Mouse (Mus musculus): ENCODE results near the gene Ptprb. TPM values are rescaled to one million over a fixed set of nuclear protein-coding genes. Genes with fewer than 3 reads are reported as not detected.

Gene Ptprb
- polyA plus RNA-seq, 1 experiment from 2014 or later = 2.2 TPM

GRCm38 (mm10) chr10:116346618-116347184 is 71.4 kb downstream of the Ptprb start:
- Histone ChIP-seq H3K36me3 (ENCODE audit: poor library complexity, severe bottlenecking) (no peaks in the 10 kb centered on the region), H3K27me3 (no peaks in the 10 kb centered on the region), H3K4me2 (no peak overlapping the region), H3K9ac (no peak overlapping the region), H3K4me1 (no peaks in the 10 kb centered on the region), H3K9me3 (replicated peaks) (no peaks in the 10 kb centered on the region), H3K27ac (no peak overlapping the region), H3K4me3 (no peak overlapping the region)
- ATAC-seq = no peak
- WGBS = 86% methylated on average over 15 of the region's 15 CpGs

- H3K4me2 ChIP-seq = no peak overlapping the region
- H3K9ac ChIP-seq = no peak overlapping the region
- no peak overlapping the region for H3K27ac ChIP-seq
- no peak for ATAC-seq
- no peaks in the 10 kb centered on the region for H3K36me3 ChIP-seq (ENCODE audit: poor library complexity, severe bottlenecking)
- no peaks in the 10 kb centered on the region for H3K27me3 ChIP-seq
- no peaks in the 10 kb centered on the region for H3K9me3 ChIP-seq (replicated peaks)
- WGBS = 93% methylated on average over 6 of the region's 6 CpGs
- H3K4me1 ChIP-seq = no peaks in the 10 kb centered on the region
- H3K4me3 ChIP-seq = no peak overlapping the region
These were observed 73.7 kb downstream of the Ptprb start for GRCm38 (mm10) chr10:116349004-116349403.

- H3K4me2 ChIP-seq = no peak overlapping the region
- no peak overlapping the region for H3K9ac ChIP-seq
- H3K27ac ChIP-seq = no peak overlapping the region
- 42% methylated on average over 13 of the region's 13 CpGs for WGBS
- H3K4me3 ChIP-seq = no peak overlapping the region
- H3K9me3 ChIP-seq (replicated peaks) = no peaks in the 10 kb centered on the region
- H3K4me1 ChIP-seq = no peaks in the 10 kb centered on the region
- ATAC-seq = no peak
- H3K27me3 ChIP-seq = no peaks in the 10 kb centered on the region
- no peaks in the 10 kb centered on the region for H3K36me3 ChIP-seq (ENCODE audit: poor library complexity, severe bottlenecking)
These were observed 75.2 kb downstream of the Ptprb start for GRCm38 (mm10) chr10:116350532-116350931.

GRCm38 (mm10) chr10:116354372-116354771 is 79.0 kb downstream of the Ptprb start:
- Histone ChIP-seq H3K4me1 (no peaks in the 10 kb centered on the region), H3K36me3 (ENCODE audit: poor library complexity, severe bottlenecking) (no peaks in the 10 kb centered on the region), H3K4me3 (no peak overlapping the region), H3K27me3 (no peaks in the 10 kb centered on the region), H3K27ac (no peak overlapping the region), H3K4me2 (no peak overlapping the region), H3K9me3 (replicated peaks) (no peaks in the 10 kb centered on the region), H3K9ac (no peak overlapping the region)
- ATAC-seq = no peak
- WGBS = 54% methylated on average over 5 of the region's 5 CpGs

- H3K4me3 ChIP-seq = no peak overlapping the region
- H3K4me2 ChIP-seq = no peak overlapping the region
- peak; percentile 90 for ATAC-seq
These were observed 86.9 kb downstream of the Ptprb start for GRCm38 (mm10) chr10:116362181-116362580.

GRCm38 (mm10) chr10:116362645-116363044 is 87.3 kb downstream of the Ptprb start:
- 0 out of 2 replicates have a peak overlapping the region, but pooled peaks have one; percentile 25 for H3K27ac ChIP-seq
- peaks cover 13% of the 10 kb centered on the region for H3K4me1 ChIP-seq
- H3K9ac ChIP-seq = no peak overlapping the region
- no peaks in the 10 kb centered on the region for H3K36me3 ChIP-seq (ENCODE audit: poor library complexity, severe bottlenecking)
- no peak overlapping the region for H3K4me3 ChIP-seq
- no peak overlapping the region for H3K4me2 ChIP-seq
- no peaks in the 10 kb centered on the region for H3K9me3 ChIP-seq (replicated peaks)
- 80% methylated on average over 8 of the region's 8 CpGs for WGBS
- H3K27me3 ChIP-seq = no peaks in the 10 kb centered on the region
- ATAC-seq = peak; percentile 39

More at GRCm38 (mm10) chr10:116362181-116362580, 86.9 kb downstream of the Ptprb start:
- Histone ChIP-seq H3K27me3 (no peaks in the 10 kb centered on the region), H3K9ac (no peak overlapping the region), H3K27ac (peak overlapping the region; percentile 54), H3K4me1 (peaks cover 13% of the 10 kb centered on the region), H3K36me3 (ENCODE audit: poor library complexity, severe bottlenecking) (no peaks in the 10 kb centered on the region), H3K9me3 (replicated peaks) (no peaks in the 10 kb centered on the region)
- 29% methylated on average over 6 of the region's 6 CpGs for WGBS

GRCm38 (mm10) chr10:116364759-116365158 is 89.4 kb downstream of the Ptprb start:
- no peak overlapping the region for H3K27ac ChIP-seq
- WGBS = 50% methylated on average over 7 of the region's 7 CpGs
- H3K4me3 ChIP-seq = no peak overlapping the region
- H3K36me3 ChIP-seq (ENCODE audit: poor library complexity, severe bottlenecking) = no peaks in the 10 kb centered on the region
- no peak overlapping the region for H3K4me2 ChIP-seq
- H3K4me1 ChIP-seq = peaks cover 13% of the 10 kb centered on the region
- no peaks in the 10 kb centered on the region for H3K27me3 ChIP-seq
- ATAC-seq = no peak
- no peak overlapping the region for H3K9ac ChIP-seq
- H3K9me3 ChIP-seq (replicated peaks) = no peaks in the 10 kb centered on the region

- Histone ChIP-seq H3K36me3 (ENCODE audit: poor library complexity, severe bottlenecking) (no peaks in the 10 kb centered on the region), H3K4me1 (peaks cover 10% of the 10 kb centered on the region; the same call in 1 of the 2 replicates), H3K4me3 (no peak overlapping the region), H3K27ac (no peak overlapping the region), H3K9ac (no peak overlapping the region), H3K27me3 (no peaks in the 10 kb centered on the region), H3K9me3 (replicated peaks) (no peaks in the 10 kb centered on the region), H3K4me2 (no peak overlapping the region)
- ATAC-seq = 0 out of 2 replicates have a peak, but pooled peaks have one; percentile 38
- 29% methylated on average over 6 of the region's 6 CpGs for WGBS
These were observed 95.8 kb downstream of the Ptprb start for GRCm38 (mm10) chr10:116370991-116371725.

GRCm38 (mm10) chr10:116374111-116374510 is 98.8 kb downstream of the Ptprb start:
- Histone ChIP-seq H3K36me3 (ENCODE audit: poor library complexity, severe bottlenecking) (no peaks in the 10 kb centered on the region), H3K27me3 (no peaks in the 10 kb centered on the region), H3K4me3 (no peak overlapping the region), H3K9ac (no peak overlapping the region), H3K4me2 (no peak overlapping the region), H3K4me1 (peaks cover 10% of the 10 kb centered on the region; the same call in 1 of the 2 replicates), H3K9me3 (replicated peaks) (no peaks in the 10 kb centered on the region), H3K27ac (no peak overlapping the region)
- ATAC-seq = no peak
- 90% methylated on average over 6 of the region's 6 CpGs for WGBS

- Histone ChIP-seq H3K9ac (no peak overlapping the region), H3K27ac (no peak overlapping the region), H3K4me2 (no peak overlapping the region), H3K36me3 (ENCODE audit: poor library complexity, severe bottlenecking) (no peaks in the 10 kb centered on the region), H3K4me1 (no peaks in the 10 kb centered on the region; the same call in 1 of the 2 replicates), H3K27me3 (peaks cover 23% of the 10 kb centered on the region), H3K9me3 (replicated peaks) (no peaks in the 10 kb centered on the region), H3K4me3 (no peak overlapping the region)
- no peak for ATAC-seq
- 76% methylated on average over 4 of the region's 4 CpGs for WGBS
These were observed 101.5 kb downstream of the Ptprb start for GRCm38 (mm10) chr10:116376853-116377252.

- ATAC-seq = peak; percentile 48; the same call in 1 of the 2 replicates
- 32% methylated on average over 13 of the region's 13 CpGs for WGBS
- H3K4me3 ChIP-seq = no peak overlapping the region
- no peak overlapping the region for H3K9ac ChIP-seq
- no peaks in the 10 kb centered on the region for H3K9me3 ChIP-seq (replicated peaks)
- no peak overlapping the region for H3K4me2 ChIP-seq
- H3K4me1 ChIP-seq = peaks cover 21% of the 10 kb centered on the region
- no peak overlapping the region for H3K27ac ChIP-seq
- H3K36me3 ChIP-seq (ENCODE audit: poor library complexity, severe bottlenecking) = no peaks in the 10 kb centered on the region
- H3K27me3 ChIP-seq = peaks cover 38% of the 10 kb centered on the region
These were observed 107.7 kb downstream of the Ptprb start for GRCm38 (mm10) chr10:116382826-116383685.

- ATAC-seq = no peak
These were observed 109.1 kb downstream of the Ptprb start for GRCm38 (mm10) chr10:116384401-116384800.

More at GRCm38 (mm10) chr10:116384401-116384800, 109.1 kb downstream of the Ptprb start:
- Histone ChIP-seq H3K4me1 (peaks cover 21% of the 10 kb centered on the region), H3K27me3 (peaks cover 38% of the 10 kb centered on the region), H3K9me3 (replicated peaks) (no peaks in the 10 kb centered on the region), H3K4me3 (no peak overlapping the region), H3K36me3 (ENCODE audit: poor library complexity, severe bottlenecking) (no peaks in the 10 kb centered on the region), H3K27ac (no peak overlapping the region), H3K4me2 (no peak overlapping the region), H3K9ac (no peak overlapping the region)
- WGBS = 80% methylated on average over 4 of the region's 4 CpGs

Measured in forebrain, embryonic 13.5 days (tissue).